Mouse (Mus musculus): ENCODE measurements around the gene Acbd4.

DNA sequence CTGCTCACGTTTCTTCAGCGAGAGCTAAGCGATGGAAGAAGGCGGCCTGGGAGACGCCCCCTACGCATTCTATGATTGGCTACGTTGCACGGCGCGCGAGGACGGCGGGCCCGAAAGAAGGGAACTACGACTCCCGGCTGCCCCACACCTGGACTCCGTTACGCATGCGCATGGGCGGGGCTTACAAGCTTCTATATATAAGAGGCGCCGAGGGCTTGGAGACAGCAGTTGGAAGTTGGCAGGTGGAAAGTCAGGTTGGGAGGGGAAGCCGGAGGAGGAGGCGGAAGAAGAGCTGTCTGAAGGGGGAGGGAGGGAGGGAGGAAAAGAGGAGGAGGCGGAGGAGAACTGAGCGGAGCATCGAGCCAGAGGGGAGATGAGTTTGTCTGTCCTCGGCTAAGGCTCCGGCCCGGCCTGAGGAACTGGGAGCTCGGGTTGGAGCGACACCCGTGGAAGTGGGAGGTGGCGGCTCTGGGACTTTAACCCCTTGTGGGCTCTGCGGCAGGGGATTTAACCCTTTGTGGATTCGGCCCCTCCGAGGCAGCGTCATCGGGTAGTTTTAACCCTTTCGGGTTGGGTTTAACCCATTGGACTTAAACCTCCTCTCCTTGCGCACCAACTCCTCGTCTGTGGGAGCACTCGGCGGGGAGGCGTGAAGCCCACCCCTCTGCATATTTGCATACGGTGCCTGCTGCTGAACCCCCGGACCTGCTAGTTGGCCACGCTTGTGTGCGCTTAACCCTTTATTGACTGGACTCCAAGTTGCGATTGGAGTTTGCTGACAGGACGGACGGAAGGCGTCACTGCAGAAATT is 14.7 kb downstream of the Acbd4 start, which contains the start of gene Hexim1:
- TF ChIP-seq CTCF (conservative IDR thresholded peaks at IDR 0.05; ENCODE audit: low read length) (no peak), NANOG (IDR thresholded peaks at IDR 0.05; ENCODE audit: borderline replicate concordance, low read length) (no peak)

Measured in E14TG2a.4 (cell line).